Mouse (Mus musculus): ENCODE measurements around the gene Coil.
"Not testable (repeated sequence)": the region's sequence is repeated elsewhere in the genome, so short reads cannot be mapped to it uniquely, and the experiment has no call there.

Gene Coil

GRCm38 (mm10) chr11:89041073-89041472 lies 71.0 kb downstream of the Coil start:
- not testable (repeated sequence) for DNase-seq (ENCODE audit: low spot score in 2 of 2)
